Mouse (Mus musculus) thymus, postnatal 0 days (tissue): ENCODE measurements at regions not wholly inside any gene's neighbourhood (a gene's known extent, or its start where the extent isn't known, plus 50 kb on each side); places are given as distances from the start of the nearest gene placed in this dataset.

ENCODE experiments used
- DNase-seq: peaks from one replicate; pipeline ENCODE4 v3.0.0-alpha.2; 2015; ENCODE audit warnings: low spot score

DNA sequence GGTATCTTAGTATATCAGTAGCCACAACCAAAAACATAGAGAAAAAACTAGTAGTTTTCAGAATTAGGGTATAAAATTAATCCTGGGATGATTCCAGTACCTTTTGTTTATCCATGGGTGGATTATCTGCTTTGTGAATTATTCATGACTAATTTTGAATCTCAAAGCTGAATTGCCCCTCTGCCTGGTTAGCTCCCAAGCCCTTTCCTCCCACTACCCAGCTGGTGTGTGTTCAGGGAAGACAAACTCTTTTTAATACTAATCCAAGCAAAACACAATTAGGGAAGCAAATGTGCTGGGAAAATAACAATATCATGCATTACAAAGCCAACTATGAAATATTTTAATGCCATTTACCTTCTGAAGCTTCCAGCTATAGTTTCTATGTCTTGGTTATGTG, 347.4 kb downstream of the Gm43517 start:
- no peak for DNase-seq

DNA sequence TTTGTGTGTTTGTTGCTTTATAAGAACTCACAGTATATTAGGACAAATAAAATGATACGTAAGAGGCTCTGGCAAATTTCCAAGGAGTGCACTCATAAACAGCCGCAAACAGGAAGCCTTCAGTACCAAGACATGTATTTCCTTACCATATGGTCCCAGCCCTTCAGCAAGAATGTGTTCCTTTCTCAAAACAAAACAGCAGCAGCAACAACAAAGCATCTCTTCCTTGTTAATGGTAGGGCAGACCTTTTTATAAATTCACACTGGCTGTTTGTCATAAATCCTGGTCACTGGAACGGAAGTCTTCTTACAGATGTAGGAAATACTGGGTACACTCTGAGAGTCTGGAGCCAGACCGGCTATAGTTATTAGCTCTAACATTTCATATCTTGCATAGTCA, 352.1 kb downstream of the Gm43517 start:
- no peak for DNase-seq

DNA sequence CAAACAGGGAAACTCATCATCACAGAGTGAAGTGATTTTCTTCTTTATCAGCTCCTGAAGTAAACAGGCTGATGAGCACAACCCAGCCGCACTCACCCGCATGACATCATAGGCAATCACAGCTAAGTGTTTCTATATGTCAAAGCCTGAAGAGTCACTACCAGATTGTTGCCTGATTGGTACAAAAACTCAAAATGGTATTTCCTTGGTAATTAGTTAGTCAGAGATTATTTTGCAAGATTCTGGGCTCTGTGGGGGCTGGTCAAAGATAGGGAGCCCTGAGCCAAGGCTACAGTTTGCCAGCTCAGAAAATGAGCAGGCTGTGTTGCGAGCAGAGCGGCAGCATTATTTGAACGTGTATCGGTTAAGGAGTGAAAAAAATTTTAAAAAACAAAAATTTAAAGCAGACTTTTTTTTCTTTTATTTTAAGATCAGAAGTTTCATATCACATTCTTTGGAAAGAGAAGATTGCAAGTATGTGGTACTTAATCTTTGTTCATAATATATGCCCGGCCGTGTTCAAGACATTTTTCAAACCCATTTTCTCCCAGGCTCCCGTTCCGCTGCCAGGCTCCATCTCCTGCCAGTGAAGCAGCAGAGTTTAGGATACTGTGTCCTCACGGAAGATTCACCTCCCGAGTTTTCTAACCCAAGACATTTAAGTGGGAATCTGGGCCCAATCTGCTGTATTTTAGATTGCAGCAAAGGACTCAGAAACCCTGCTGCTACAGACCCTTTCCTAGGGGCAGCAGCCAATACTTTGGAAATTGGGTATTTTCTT, 355.2 kb downstream of the Gm43517 start:
- no peak for DNase-seq

DNA sequence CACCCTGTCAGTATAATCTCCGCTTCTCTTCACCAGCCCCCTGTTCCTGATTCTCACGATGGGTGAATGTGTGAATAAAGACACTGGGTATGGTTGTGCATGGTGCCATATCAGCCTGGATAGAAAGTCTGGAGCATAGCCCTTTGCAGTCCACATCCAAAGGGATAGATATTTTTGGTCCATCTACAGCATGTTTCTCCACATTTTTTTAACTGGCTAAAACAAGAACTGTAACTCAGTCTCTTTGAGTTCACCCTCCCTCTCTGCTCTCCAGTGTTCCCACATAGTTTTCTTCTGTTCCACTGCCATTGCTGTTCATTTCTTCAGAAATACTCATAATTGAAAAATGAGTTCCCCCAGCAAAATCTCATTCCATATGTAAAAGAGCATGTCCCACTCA, 358.4 kb downstream of the Gm43517 start:
- no peak for DNase-seq

DNA sequence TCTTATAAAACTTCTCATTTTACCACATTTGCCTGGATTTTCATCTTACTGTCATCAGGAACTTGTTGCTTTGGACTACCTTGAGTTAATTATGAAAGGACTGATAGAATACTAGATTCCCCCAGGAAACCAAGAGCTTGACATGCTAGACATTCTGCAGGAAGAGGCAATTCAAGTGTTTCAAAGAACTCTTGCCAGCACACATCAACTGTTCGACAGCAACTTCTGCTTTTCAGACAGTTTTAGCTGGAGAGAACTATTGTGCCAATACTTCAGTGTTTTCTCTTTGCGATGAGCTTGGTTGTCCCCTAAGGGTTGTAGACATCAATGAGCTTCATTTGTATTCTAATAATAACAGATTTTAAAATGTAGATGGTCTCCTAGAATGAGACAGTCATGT, 362.1 kb downstream of the Gm43517 start:
- DNase-seq: no peak

DNA sequence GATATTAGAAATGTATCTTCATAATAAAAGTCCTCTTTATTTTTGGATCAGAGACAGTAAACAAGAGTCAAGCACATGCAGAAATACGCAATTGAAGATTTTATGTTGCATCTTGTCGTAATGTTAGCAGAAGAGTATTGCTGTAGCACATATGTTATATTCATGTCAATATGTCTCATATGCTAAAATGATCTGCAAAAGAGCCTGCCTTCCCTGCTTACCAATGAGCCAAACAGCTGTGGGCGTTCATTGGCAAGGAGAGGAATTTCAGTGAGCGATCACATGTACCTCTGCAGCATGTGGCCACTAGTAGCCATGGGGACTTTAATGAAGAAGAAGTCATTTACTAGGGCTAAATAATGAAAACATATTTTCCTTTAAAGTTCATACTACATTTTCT, 373.4 kb downstream of the Gm43517 start:
- no peak for DNase-seq

DNA sequence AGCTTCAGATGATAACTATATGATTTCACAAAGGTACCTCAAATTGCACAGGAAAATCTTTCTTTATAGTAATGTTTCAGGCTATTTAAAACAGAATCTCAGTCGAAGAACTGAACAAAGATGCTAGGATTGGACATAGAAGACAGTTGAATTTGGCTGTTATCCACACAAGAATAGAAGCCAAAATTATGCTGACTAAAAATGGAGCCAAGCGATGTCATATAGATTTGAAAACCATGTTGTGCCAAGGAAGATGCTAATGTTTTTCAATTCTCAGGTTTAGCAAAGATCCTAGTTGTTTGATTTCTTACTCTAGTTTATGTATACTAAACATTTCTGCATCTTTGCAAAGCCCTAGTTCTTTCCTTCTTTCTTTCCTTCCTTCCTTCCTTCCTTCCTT, 379.6 kb downstream of the Gm43517 start:
- no peak for DNase-seq

DNA sequence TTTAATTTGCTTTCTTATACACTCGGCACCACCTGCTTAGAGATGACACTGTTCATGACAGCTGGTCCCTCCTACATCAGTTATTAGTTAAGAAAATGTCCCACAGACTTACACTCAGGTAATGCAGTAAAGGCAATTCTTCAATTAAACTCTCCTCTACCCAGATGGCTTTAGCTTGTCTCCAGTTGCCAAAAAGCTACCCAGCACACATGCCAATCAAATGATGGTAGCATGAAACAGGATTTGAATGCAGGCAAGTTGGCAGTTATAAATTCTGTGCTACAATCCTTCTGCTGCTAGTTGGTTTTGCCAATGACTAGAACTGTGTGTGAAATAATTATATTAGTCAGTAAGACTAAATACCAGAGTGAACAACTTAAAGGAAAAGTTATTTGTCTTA, 423.4 kb downstream of the Gm43517 start:
- DNase-seq: no peak

DNA sequence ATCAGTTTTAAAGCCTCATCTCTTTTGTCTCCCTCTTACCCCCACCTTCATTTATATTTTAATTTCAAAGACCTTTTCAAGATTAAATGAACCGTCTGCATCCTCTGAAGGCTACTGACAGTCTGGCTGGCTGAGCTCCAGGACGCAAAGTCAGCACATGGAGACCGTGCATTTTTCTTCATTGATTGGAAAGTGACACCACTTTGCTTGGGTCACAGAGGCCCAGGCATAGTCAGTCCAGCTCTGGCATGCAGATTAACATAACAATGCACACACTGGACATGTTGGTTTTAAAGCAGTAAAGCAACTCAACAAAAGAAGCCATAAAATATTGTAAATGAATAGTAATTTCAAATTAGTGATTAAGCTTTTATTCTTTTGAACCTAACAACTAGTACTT, 429.7 kb downstream of the Gm43517 start:
- no peak for DNase-seq

DNA sequence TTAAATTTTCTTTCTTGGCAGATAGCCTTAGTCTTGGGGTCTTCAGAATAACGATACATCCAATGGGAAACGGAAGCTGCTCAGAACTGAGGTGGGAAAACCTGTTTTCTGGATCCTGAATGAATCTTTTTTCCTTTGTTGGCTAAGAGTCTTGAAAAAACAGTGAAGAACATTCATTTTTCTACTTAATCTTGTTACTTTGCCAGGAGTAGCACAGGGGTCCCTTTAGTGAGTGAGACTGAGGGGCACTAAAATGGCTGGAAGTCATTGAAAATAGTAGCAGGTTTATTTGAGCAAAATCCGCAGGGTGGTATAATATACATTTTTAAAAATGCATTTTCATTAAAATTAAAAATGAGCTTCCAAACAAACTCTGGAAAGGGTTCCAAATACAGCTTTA, 442.8 kb downstream of the Gm43517 start:
- no peak for DNase-seq

DNA sequence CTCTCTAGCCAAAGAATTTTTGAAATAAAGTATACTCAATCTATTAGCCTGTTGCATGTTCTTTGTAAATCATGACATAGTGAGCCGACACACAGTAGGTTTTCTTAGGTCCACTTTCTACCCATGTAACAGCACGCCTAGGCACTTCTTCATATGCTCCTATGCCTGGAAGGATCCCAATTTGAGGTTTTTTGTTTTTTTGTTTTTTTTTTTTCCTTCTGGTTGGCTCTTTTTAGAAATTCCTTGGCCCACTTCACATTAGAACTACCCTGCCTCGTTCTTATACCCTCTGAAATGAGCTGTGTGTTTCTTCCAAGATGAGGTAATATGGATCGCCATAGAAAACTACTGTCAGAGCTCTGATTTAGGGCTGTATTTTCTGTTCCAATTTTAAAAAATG, 443.6 kb downstream of the Gm43517 start:
- no peak for DNase-seq

DNA sequence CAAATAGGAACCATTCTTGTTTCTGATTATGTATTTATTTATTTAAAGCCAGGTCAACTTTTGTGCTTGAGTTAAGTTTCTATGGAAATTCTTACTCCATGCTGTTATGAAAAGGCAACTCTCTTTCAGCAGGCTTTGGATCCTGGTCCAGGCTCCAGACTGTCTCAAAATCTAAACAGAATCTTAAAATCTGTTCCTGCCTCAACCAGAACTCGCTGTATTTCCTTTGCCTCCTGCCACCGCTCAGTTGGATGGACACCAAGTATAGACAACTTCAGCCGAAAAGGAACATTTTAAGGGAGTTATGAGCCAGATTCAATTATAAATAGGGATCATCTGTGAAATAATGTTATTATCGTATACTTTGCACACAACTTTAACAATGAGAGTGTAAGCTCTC, 445.7 kb downstream of the Gm43517 start:
- no peak for DNase-seq

DNA sequence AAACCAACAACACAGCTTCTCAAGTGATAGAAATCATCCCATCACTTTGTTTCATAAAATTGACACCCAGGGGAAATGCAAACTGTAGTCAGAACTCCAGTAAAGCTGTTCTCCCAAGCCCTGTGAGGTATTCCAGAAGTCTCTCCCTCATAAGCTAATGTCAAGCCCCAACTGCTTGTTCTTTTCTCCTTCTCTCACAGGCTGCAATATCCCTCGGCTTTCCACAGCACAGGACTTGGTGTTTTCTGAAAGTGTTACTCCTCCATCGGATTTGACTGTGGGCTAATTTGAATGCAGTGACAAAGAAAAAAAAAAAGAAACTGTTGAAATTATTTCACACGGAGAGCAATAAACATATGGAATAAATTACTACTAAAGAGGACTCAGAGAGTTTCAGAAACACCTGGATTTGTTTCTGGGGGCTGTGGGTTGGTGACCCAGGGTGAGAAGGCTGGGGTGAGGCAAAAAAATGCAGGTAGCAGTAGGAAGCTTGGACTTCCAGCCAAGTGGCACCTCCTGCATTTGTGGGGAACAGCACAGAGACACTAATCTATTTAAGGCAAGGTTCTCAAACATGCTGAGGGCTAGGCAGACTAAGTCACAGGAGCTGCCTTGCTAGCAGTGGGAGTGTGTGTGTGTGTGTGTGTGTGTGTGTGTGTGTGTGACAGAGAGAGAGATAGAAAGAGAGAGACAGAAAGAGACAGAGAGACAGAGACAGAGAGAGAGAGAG, 447.3 kb downstream of the Gm43517 start:
- no peak for DNase-seq

DNA sequence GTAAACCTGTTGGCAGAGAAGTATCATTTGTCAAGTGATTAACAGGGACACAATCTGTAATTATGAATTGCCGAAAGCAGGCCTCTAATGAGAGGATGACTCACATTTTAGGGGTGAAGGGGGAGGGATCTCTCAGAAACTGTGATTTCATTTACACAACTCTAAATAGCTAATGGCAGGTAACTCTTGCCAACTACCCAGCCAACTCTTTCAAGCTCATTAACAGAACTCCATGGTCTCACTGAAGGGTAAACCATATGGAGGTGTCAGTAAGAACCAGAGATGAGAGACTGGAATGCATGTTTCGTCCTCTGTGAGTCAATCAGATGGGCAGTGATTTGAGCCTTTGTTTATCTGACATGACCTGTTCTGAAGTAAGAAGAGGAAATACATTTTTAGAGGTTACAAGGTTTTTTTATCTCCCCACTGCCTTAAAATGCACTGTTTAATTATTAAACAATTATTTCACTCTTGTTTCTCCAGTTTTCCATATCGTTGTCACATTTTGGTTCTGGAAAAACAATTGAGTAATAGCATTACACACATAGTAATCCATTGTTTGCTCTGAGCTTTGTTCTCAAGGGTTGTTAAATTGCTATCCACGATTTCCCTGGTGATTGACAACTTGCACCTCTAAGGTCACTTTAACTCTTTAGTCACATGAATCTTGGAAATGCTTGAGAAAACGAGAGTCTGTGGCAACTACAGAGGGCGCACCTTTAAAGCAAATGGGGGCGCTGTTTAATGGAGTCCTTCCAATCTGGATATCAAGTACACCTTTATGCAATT, 451.5 kb downstream of the Gm43517 start:
- DNase-seq: no peak

DNA sequence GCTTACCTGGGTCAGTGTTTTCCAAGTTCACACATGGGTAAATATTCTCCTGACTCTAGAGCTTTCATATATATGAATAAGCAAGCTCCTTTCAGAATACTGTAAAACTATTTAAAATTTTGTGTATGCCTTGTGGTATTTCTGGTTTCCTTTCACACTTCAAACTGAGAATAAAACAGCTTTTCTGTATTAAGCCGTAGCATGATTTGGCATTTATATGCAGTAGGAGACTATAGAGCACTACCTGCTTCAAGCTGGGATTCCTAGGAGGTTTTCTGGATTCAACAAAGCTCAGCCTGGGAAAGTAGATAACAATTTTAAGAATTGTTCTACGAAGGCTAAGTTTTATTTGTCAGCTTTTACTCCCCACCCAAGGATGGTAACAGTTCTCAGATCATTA, 500.5 kb downstream of the Gm43517 start:
- no peak for DNase-seq

DNA sequence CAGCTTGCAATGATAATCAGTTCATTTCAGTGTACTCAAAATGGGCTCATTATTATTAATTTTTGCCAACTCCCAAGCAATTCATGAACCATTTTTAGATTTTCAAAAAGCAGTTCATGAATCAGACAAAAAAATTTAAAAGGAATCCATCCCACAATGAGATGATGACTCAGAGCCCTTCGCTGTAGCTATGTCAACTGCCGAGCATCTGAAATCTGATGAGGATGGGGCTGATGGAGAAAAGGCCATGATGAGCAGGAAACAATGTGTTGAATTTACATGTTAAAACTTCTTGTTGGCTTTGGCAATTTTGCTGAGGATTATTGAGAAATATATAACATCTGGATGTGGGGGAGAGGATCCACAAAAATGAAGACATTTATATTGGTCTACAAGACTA, 502.3 kb downstream of the Gm43517 start:
- no peak for DNase-seq

DNA sequence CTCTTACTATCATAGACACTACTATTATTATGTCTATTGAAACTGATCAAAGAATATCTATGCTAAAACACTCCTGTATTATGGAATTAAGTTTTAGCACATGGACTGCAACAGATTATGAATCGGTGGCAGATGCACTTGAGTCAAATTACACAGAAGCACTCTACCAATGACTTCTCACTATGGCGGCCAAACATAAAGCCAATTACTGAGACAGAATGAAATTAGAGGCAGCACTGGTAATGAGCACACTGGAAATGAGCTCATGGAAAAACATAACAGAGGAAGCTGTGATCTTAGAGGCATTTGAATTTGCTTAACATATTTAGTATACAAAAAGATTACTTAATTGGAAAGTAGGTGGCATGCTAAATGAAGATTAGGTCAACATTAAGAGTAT, 512.8 kb downstream of the Gm43517 start:
- DNase-seq: no peak

DNA sequence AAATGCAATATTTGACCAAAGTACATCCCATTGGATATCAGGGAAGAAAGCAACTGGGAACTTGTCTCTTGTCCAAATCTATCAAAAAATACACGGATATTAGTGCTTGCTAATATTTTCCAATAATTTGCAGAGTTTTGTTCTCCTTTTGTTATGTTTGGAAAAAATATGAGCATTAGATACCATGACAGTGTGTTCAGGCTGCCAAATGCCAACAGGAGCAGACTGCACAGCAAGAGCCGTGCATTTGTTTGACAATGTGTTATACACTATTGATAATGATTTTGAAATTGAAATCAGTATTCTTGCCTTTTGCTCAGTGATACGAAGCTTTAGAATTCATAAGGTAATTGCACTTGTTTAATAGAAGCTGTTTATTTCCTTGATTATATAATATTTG, 530.7 kb downstream of the Gm43517 start:
- DNase-seq: no peak

DNA sequence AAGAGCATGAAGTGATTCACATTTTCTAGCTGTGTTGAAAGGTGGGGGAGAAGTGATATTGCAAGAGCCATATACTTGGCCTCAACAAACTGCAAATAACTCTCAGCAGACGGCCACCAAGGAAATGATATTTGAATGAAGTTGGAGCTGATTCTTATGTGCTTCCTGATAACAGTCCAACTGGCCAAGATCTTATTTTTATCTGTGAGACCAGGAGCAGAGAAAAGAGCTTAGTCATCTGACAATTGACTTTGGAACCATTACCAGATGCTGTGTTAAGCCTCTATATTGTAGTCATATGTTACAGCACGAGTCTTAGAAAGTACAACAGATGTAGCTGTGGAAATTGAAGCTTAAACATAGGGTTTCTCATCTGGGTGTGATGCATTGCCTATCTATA, 536.6 kb downstream of the Gm43517 start:
- no peak for DNase-seq

DNA sequence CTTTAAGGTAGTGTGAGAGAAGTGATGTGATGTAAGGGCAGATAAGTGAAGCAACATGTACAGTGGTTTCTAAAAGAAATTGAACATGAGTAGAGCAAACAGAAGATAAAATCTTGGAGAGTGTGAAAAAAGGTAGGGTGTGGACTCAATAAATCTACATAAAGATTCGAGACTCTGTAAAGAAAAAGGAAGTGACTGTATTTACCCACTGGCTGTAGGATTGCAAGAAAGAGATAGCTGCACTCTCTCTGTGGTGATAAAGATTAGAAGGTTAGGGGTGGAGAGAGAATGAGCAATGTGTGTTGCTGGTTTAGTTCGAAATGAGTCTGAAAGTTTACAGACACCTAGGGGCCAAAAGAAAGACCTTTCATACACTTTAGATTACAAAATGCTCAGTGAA, 555.8 kb downstream of the Gm43517 start:
- DNase-seq: no peak

DNA sequence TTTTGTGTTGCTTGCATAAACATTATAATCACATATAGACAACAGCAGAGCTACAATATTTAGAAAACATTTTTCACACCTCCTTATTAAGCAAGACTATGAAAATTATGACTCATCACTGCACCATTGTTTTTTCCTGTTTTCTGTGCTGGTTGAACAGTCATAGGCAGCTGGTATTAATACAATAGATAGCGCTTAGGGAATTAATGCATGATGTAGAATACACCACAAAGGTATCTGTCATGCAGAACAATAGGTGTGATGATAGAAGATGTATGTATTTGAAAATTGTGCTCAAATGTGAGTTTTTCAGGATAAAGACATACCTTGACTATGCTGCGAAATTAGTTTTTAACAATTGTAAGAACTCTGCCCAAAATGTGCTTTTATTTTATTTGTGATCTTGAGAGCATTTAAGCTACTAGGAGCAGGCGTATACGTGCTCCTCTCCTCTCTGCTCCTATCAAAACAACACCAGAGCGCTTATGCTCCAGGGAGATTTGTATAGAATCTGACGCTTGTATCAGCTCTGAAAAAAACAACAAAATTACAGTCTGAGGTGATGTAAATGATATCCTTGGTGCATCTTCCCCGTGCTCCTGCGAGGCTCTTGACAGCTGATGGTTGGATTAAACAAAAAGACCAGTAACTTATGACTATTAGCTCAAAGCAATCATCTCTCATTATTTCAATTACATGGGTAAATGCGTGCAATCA, 560.1 kb downstream of the Gm43517 start:
- no peak for DNase-seq
